Mouse (Mus musculus) liver, embryonic 14 days (tissue): ENCODE data around the gene Cab39. TPM values are rescaled to one million over a fixed set of nuclear protein-coding genes. Genes with fewer than 3 reads are reported as not detected.

Experiments used
- polyA plus RNA-seq: library from polyadenylated mRNA; depleted of rRNA; stranded (reverse); fragments of >200 nt; gene quantifications from 2 replicates; pipeline ENCODE4 v1.2.3, GENCODE M21; 2012; rRNA removed

The Cab39 gene
- polyA plus RNA-seq = 20.3 and 23.8 TPM in 2 replicates

DNA sequence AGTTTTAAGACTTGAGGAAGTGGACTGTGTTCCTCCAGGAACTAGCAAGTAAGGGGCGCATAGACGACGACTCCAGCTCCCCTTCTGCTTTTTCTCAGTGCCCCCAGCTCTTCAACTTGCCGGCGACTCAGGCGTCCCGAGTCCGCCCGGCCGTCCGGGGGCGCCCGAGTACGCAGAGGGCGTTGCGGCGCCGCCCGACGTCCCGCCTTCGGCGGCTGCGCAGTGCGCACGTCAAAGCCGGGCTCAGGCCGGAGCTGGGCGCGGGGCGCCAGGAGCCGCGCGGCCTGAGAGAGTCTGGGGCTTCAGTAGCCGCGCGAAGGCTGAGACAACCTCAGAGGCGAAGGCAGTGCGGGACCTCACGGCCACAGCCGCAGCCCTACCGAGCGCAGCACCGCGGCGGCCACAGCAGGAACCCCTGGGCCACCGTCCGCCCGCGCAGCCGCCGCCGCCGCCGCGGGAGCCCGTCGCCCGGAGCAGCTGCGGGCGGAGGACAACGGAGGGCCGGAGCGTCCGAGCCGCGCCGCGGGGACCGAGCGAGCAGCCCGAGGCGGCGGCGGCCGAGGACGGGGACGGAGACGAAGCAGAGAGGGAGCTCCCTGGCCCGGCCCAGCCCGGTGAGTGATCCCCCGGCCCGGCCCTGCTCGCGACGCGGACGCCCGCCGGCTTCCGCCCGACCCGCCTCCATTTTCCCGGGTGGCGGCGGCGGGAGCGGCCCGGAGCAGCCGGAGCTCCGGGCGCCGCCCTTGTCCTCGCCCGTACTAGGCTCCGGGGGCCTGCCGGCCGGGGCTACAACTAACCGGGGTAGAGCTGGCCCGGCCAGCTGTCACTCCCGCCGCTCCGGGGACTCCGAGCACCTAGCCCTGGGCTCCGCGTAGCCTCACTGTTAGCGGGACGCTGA is at the start of gene Cab39:
TSS of gene Cab39 (plus strand) at position 234 of the 898 bp plus-strand sequence.

DNA sequence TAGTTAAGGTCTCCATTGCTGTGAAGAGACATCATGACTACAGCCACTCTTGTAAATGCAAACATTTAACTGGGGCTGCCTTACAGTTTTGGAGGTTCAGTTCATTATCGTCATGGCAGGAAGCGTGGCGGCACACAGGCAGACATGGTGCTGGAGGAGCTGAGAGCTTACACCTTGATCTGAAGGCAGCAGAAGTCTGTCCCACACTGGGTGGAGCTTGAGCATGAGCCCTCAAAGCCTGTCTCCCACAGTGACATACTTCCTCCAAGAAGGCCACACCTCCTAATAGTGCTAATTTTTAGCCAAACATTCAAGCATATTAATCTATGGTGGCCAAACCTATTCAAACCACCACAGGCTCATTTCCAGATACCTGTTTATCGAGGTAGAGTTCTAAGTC is 14.8 kb upstream of the Cab39 start, which contains the start of gene A630001G21Rik:
TSS of gene A630001G21Rik (minus strand) at position 208 of the 400 bp plus-strand sequence.

DNA sequence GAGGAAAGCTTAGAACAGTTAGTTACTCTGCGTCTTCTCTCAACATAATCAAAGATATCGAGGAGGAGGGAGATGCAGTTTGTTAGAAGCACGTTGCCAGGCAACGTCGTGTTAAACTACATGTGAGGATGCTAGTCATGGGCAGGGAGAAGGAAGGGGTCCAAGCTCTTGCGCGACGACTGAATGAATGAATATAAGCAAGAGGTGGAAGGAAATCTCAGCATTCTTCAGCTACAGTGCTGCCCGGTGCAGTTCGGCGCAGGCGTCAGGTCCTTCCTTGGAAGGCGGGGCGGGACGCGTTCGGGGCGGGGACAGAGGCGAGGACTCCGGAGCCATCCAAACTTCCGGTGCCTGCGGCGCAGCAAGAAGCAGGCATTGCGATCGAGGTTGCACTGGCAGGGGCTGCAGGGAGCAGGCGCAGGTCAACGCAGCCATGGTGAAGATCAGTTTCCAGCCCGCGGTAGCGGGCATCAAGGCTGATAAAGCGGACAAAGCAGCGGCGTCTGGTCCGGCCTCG is 101.0 kb downstream of the Cab39 start, which contains the start of gene Itm2c:
TSS of gene Itm2c (plus strand) at position 51 of the 517 bp plus-strand sequence.

Other genes starting within 250 kb of the Cab39 start
- 0.17 TPM in 1 of 2 replicates, not detected in the other for gene G530012D18Rik, start 217.8 kb upstream of the Cab39 start, polyA plus RNA-seq
- gene Sp110, start 194.6 kb upstream of the Cab39 start, polyA plus RNA-seq = 4.5 and 6.0 TPM in 2 replicates
- 2.8 and 3.0 TPM in 2 replicates for gene Sp140, start 193.1 kb upstream of the Cab39 start, polyA plus RNA-seq
- 2.2 and 3.7 TPM in 2 replicates for gene Sp100, start 143.5 kb upstream of the Cab39 start, polyA plus RNA-seq
- 2.6 and 3.5 TPM in 2 replicates for gene A630001G21Rik, start 14.8 kb upstream of the Cab39 start, polyA plus RNA-seq
- gene Itm2c, start 100.8 kb downstream of the Cab39 start, polyA plus RNA-seq = 20.8 and 23.7 TPM in 2 replicates
- gene 4933407L21Rik, start 135.0 kb downstream of the Cab39 start, polyA plus RNA-seq = 0.06 and 0.08 TPM in 2 replicates
- gene Gpr55, start 167.6 kb downstream of the Cab39 start, polyA plus RNA-seq = 0.05 and 0.07 TPM in 2 replicates
- 0.07 and 0.14 TPM in 2 replicates for gene Spata3, start 223.4 kb downstream of the Cab39 start, polyA plus RNA-seq